Mouse (Mus musculus) small intestine, adult 2 months (tissue): ENCODE results near the gene Stat3.

Experiments used
- CTCF ChIP-seq: fragments of 200-500 bp; IDR thresholded peaks from 2 replicates; pipeline ENCODE4 v1.5.1; 2012; ENCODE audit warnings: low read depth, mild to moderate bottlenecking, control low read depth, inconsistent platforms, low read length, moderate library complexity, mixed read lengths; ENCODE audit not compliant: insufficient replicate concordance, insufficient read length; ENCODE audit errors: extremely low read depth
- POLR2A ChIP-seq: fragments of 200-500 bp; IDR thresholded peaks from 2 replicates; pipeline ENCODE4 v1.6.1; 2012; ENCODE audit warnings: low read depth, mild to moderate bottlenecking, control low read depth, inconsistent platforms, low read length, moderate library complexity

- no peak for TF ChIP-seq CTCF
- TF ChIP-seq POLR2A: no peak
Observed at GRCm38 (mm10) chr11:100887236-100887635, 52.1 kb downstream of the Stat3 start.
